Mouse (Mus musculus) embryo, embryonic 11 days (tissue): ENCODE results near the gene Fpr-rs6.

Experiments used
- DNase-seq: peaks from one replicate; pipeline ENCODE4 v3.0.0-alpha.2; 2015

Gene Fpr-rs6

GRCm38 (mm10) chr17:20182997-20183396, at the start of gene Fpr-rs6:
Fpr-rs6 (minus strand) TSS chr17:20183097.
- DNase-seq: no peak
